Comparison of ENCODE assay signal across 7 mouse cellular contexts in the genomic region with DNA sequence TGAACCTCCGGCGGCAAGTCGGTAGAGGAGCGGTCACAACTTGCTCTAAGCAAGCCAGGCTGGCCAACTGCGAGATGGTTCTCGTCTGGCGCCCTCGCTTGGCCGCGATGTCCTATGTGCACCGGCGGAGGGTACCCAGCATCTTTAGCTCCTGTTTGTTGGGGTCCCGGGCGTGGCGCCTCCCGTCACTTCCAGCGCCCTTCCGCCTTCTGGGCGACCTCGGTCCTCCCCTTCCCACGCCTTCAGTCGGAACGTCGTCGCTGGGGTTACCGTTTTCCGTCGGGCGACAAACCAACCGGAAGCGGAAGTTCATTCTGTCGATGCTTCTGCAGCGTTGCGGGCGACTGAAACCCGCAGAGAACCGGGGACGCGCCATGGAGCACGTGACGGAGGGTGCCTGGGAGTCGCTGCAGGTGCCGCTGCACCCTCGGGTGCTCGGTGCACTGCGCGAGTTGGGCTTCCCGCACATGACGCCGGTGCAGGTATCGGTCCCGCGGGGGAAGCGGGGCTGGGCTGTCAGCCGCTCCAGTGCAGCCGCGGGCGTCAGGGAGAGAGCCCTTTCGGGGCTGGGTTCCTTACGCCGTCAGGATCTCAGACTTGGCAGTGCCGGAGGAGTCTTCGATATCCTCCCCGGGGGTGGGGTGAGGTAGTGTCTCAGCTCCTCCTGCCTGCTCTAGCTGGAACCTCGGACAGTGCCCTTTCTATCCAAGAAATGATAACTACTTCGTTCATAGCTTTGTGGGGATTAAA. TPM values are rescaled to one million over a fixed set of nuclear protein-coding genes. Genes with fewer than 3 reads are reported as not detected.
DNase-seq lines count a peak whose midpoint lies in the region; ATAC-seq and TF ChIP-seq lines count a peak whose summit lies in the region.

A gene (plus strand): TSS at position 307 of the 750 bp plus-strand sequence.

- peak; percentile 95 for DNase-seq in adrenal gland, postnatal 14 days
- peak; percentile 93 for DNase-seq in embryonic facial prominence, embryonic 10.5 days (ENCODE audit: low spot score)
- peak; percentile 86 for DNase-seq in kidney, adult 11 months
- peak; percentile 89 to 90 for DNase-seq in spleen, adult 2 months (ENCODE audit: low read depth in 1 of 2, low spot score in 2 of 2)

- H3K27me3 ChIP-seq in embryonic facial prominence, embryonic 10.5 days (replicated peaks; ENCODE audit: low read depth, poor library complexity, severe bottlenecking) = no peaks in the 10 kb centered on the region
- no peaks in the 10 kb centered on the region for H3K27me3 ChIP-seq in limb, embryonic 12.5 days
- no peaks in the 10 kb centered on the region for H3K27me3 ChIP-seq in midbrain, embryonic 15.5 days (replicated peaks)
- no peaks in the 10 kb centered on the region for H3K27me3 ChIP-seq in spleen, adult 2 months (ENCODE audit: control insufficient read depth, insufficient read depth, low read length)

- H3K4me1 ChIP-seq in embryonic facial prominence, embryonic 10.5 days = peaks cover 13% of the 10 kb centered on the region
- peaks cover 11% of the 10 kb centered on the region; the same call in 1 of the 2 replicates for H3K4me1 ChIP-seq in limb, embryonic 12.5 days (replicated peaks)
- H3K4me1 ChIP-seq in midbrain, embryonic 15.5 days = peaks cover 15% of the 10 kb centered on the region
- peaks cover 2% of the 10 kb centered on the region; the same call in 1 of the 2 replicates for H3K4me1 ChIP-seq in spleen, adult 2 months (ENCODE audit: control insufficient read depth, insufficient read depth, insufficient read length)

- peak; percentile 10; the same call in 1 of the 2 replicates for TF ChIP-seq CTCF in spleen, adult 2 months (IDR thresholded peaks at IDR 0.05; ENCODE audit: extremely low read depth, insufficient read depth, insufficient read length, insufficient replicate concordance)

- no peaks in the 10 kb centered on the region for H3K9me3 ChIP-seq in embryonic facial prominence, embryonic 10.5 days
- H3K9me3 ChIP-seq in limb, embryonic 12.5 days = no peaks in the 10 kb centered on the region
- H3K9me3 ChIP-seq in midbrain, embryonic 15.5 days = no peaks in the 10 kb centered on the region

- peak; percentile 78 for TF ChIP-seq POLR2A in spleen, adult 2 months (IDR thresholded peaks at IDR 0.05; ENCODE audit: low read depth, low read length)

- peak within 1 kb of the TSS; percentile 81 for H3K4me3 ChIP-seq in embryonic facial prominence, embryonic 10.5 days
- peak within 1 kb of the TSS; percentile 93 for H3K4me3 ChIP-seq in limb, embryonic 12.5 days (replicated peaks)
- H3K4me3 ChIP-seq in midbrain, embryonic 15.5 days = peak within 1 kb of the TSS; percentile 93
- peak within 1 kb of the TSS; percentile 95 for H3K4me3 ChIP-seq in spleen, adult 2 months (ENCODE audit: extremely low read depth, insufficient read depth, insufficient read length)

- peaks cover 56% of the 10 kb centered on the region for H3K36me3 ChIP-seq in embryonic facial prominence, embryonic 10.5 days (replicated peaks)
- H3K36me3 ChIP-seq in limb, embryonic 12.5 days = peaks cover 49% of the 10 kb centered on the region
- H3K36me3 ChIP-seq in midbrain, embryonic 15.5 days (replicated peaks) = peaks cover 28% of the 10 kb centered on the region
- H3K36me3 ChIP-seq in spleen, adult 2 months (ENCODE audit: control insufficient read depth, insufficient read depth, low read length) = peaks cover 29% of the 10 kb centered on the region

- peak; percentile 97 for ATAC-seq in granulocyte monocyte progenitor cell, adult 5-6 weeks (replicated peaks; ENCODE audit: poor library complexity, severe bottlenecking)
- ATAC-seq in limb, embryonic 12.5 days (ENCODE audit: insufficient number of reproducible peaks, insufficient read depth, low FRiP score, low TSS enrichment, low read depth) = peak; percentile 74
- ATAC-seq in midbrain, embryonic 15.5 days (replicated peaks) = peak; percentile 85

- H3K27ac ChIP-seq in embryonic facial prominence, embryonic 10.5 days (replicated peaks) = peak within 1 kb of the TSS; percentile 83
- H3K27ac ChIP-seq in limb, embryonic 12.5 days = peak within 1 kb of the TSS; percentile 80
- H3K27ac ChIP-seq in midbrain, embryonic 15.5 days = peak within 1 kb of the TSS; percentile 84
- H3K27ac ChIP-seq in spleen, adult 2 months (ENCODE audit: insufficient read depth, low read length) = peak within 1 kb of the TSS; percentile 89

- WGBS in embryonic facial prominence, embryonic 10.5 days = under 1% methylated on average over 66 of the region's 66 CpGs
- under 1% methylated on average over 66 of the region's 66 CpGs for WGBS in limb, embryonic 12.5 days
- under 1% methylated on average over 66 of the region's 66 CpGs for WGBS in midbrain, embryonic 15.5 days
- under 1% methylated on average over 66 of the region's 66 CpGs for WGBS in spleen, adult 2 months

- H3K9ac ChIP-seq in limb, embryonic 12.5 days (replicated peaks) = peak within 1 kb of the TSS; percentile 75
- H3K9ac ChIP-seq in midbrain, embryonic 15.5 days = peak within 1 kb of the TSS; percentile 86

- peak within 1 kb of the TSS; percentile 82 for H3K4me2 ChIP-seq in limb, embryonic 12.5 days
- peak within 1 kb of the TSS; percentile 79 for H3K4me2 ChIP-seq in midbrain, embryonic 15.5 days

RNA-seq across cellular contexts. Expression of the gene that starts here (rescaled TPM):
- total RNA-seq in adrenal gland, postnatal 14 days (2021) = 12.0 and 16.3 TPM in 2 replicates
- 16.7 and 18.2 TPM in 2 replicates for polyA plus RNA-seq in embryonic facial prominence, embryonic 10.5 days (2016; fragmentation: Nextera tagmentation; extraction: Ambion mirVana)
- 14.5 and 19.8 TPM in 2 replicates for total RNA-seq in granulocyte monocyte progenitor cell, adult 5-6 weeks (2014; fragmentation: Nextera tagmentation)
- 8.4 and 10.6 TPM in 2 replicates for total RNA-seq in granulocyte monocyte progenitor cell, adult 5-6 weeks (2017)
- 18.5 and 19.9 TPM in 2 replicates for polyA plus RNA-seq in limb, embryonic 12.5 days (2016; fragmentation: Nextera tagmentation; extraction: Ambion mirVana)
- 26.7 and 30.5 TPM in 2 replicates for polyA plus RNA-seq in midbrain, embryonic 15.5 days (2015; fragmentation: Nextera tagmentation; extraction: Ambion mirVana)
- polyA plus RNA-seq in spleen, adult 2 months (2012; rRNA removed) = 17.0 and 19.1 TPM in 2 replicates

Comparison
In these comparisons a context has a peak if more than half of its experiments do, and no peak if none do; other contexts are left out.
1. Peak in every context shown above with its lines: DNase-seq, ATAC-seq, H3K4me3 ChIP-seq and H3K27ac ChIP-seq.